Mouse (Mus musculus) splenic B cell, adult 2 months (primary cell): Measurements from ENCODE around the gene 4933402N03Rik.

Source experiments
- DNase-seq: peaks from one replicate; pipeline ENCODE4 v3.0.0-alpha.2; 2011; ENCODE audit warnings: low read depth, low spot score
- H3K27me3 ChIP-seq: 2 replicates; pipeline ENCODE4 v1.6.1; 2012; ENCODE audit warnings: mild to moderate bottlenecking, low read length, moderate library complexity, mixed read lengths; ENCODE audit not compliant: control insufficient read depth, poor library complexity, insufficient read depth, severe bottlenecking
- H3K36me3 ChIP-seq: 2 replicates; pipeline ENCODE4 v1.6.1; 2012; ENCODE audit warnings: mild to moderate bottlenecking, low read length, moderate library complexity, mixed read lengths; ENCODE audit not compliant: control insufficient read depth, poor library complexity, insufficient read depth, severe bottlenecking

4933402N03Rik gene

DNA sequence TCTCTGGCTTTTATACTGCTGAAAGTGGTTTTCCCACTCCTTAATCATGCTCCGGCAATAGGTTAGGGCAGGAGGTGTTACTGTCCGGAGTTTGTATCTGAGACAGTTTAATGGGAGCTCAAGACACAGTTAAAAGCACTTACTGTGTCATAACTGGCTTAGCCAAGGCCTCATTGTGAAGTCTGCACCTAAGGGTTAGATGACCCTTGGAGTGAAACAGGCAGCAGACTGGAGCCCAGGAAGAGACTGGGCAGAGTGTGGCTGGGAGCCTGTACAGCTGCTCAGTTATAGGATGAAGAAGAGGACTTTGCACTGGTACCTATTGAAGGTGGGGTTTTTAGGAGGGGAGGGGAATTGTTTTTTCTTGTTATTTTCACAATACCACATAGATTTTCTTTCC is at the start of gene 4933402N03Rik:
4933402N03Rik (minus strand) TSS at position 101 of the 400 bp plus-strand sequence.
- Histone ChIP-seq H3K36me3 (no peaks in the 10 kb centered on the region), H3K27me3 (no peaks in the 10 kb centered on the region)
- no peak for DNase-seq

DNA sequence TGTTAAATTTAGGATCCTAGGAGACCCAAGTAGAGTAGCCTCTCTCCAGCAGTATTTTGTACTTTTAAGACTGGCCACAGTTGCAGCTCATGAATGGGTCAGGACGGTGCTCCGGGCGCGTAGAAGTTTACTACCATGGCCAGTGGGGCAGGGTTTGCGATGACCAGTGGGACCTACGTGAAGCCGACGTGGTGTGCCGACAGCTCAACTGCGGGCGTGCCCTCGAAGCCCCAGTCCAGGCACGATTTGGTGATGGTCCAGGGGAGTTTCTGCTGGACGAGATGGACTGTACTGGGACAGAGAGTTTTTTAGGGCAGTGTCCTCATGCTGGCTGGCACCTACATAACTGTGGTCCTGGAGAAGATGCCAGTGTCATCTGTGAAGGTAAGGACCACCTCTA is 41.9 kb upstream of the 4933402N03Rik start:
- no peak for DNase-seq
- Histone ChIP-seq H3K27me3 (no peaks in the 10 kb centered on the region), H3K36me3 (no peaks in the 10 kb centered on the region)

DNA sequence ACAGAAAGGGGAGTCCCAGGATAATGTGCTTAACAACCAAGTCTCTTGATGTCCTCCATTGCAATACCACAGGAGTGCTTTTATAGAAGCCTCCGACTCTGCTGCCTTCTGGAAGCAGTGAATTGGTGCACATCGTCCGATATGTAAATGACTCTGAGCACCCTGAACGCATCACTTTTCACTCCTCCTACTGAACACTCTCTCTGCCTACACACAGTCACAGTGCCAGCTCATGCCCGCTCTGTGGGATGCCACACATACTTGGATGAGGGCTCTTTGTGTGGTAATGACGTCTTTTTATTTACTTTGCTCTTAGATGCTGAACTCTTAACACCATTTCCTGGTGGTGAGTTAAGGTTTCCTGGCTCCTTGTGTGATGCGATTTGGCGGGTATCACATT is 40.9 kb upstream of the 4933402N03Rik start:
- no peak for DNase-seq
- Histone ChIP-seq H3K36me3 (no peaks in the 10 kb centered on the region), H3K27me3 (no peaks in the 10 kb centered on the region)

GRCm38 (mm10) chr7:131184339-131184738 is 38.2 kb upstream of the 4933402N03Rik start:
- H3K36me3 ChIP-seq, result no peaks in the 10 kb centered on the region
- DNase-seq, result no peak
- no peaks in the 10 kb centered on the region for H3K27me3 ChIP-seq

DNA sequence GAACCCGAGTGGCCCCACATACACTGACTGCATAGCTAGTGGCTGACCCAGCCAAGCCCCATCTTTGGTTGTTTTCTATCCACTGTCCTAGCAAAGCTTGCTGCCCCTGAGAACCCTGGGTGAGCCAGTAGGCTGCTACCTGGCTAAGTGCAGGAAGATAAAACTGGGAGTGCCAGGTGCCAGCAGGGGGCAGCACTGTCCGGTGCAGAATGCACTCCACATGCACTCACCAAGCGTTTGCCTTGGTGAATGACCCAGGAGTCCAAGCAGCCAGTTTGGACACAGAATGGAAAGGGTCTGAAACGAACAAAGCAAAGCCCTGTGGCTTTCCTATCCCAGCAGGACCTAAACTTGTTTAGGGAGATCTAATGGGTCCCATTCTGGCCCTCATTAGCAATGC is 36.6 kb upstream of the 4933402N03Rik start:
- H3K27me3 ChIP-seq, result no peaks in the 10 kb centered on the region
- peak; percentile 11 for DNase-seq
- H3K36me3 ChIP-seq, result no peaks in the 10 kb centered on the region

DNA sequence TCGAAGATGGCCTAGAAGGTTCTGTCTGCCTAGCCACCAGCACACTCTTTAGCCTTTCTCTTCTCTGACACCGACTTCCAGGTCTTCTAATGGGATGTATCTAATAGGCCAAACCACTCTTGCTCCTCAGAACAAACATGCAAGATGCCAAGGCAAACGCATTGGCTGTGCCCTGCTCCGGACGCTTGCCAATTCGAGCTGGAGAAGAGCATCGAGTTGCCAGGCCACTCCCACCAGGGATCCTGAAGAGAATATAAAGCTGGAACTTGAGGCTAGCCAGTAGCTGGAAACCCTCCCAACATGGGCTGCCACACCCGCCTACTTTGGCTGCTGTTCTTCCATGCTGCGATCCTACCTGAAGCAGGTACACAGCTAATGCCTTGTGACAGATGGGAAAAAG is 28.0 kb upstream of the 4933402N03Rik start, which contains the start of gene 5430419D17Rik:
5430419D17Rik (plus strand) TSS at position 282 of the 400 bp plus-strand sequence.
- DNase-seq, result no peak
- H3K36me3 ChIP-seq, result no peaks in the 10 kb centered on the region
- no peaks in the 10 kb centered on the region for H3K27me3 ChIP-seq

- DNase-seq, result no peak
- H3K36me3 ChIP-seq, result no peaks in the 10 kb centered on the region
These were observed 23.0 kb upstream of the 4933402N03Rik start for GRCm38 (mm10) chr7:131169099-131169498.

DNA sequence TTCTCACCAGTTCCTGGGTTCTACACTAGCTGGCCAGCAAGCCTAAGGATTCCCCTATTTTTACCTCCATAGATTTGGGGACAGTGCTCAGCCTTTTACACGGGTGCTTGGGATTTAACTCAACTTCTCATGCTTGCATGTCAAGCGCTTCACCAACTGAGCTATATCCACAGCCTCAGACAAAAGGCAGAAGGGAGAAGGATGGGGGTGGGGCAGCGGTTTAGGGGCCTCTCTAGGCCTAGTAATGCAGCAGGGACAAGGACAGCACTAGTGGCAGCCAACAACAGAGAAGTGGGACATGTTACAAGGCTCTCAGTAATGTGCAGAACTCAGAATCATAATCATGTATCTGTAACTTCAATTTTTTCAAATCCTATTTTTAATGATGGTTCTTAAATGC is 21.7 kb upstream of the 4933402N03Rik start:
- no peak for DNase-seq
- H3K27me3 ChIP-seq, result no peaks in the 10 kb centered on the region

More at GRCm38 (mm10) chr7:131169099-131169498, 23.0 kb upstream of the 4933402N03Rik start:
- no peaks in the 10 kb centered on the region for H3K27me3 ChIP-seq

GRCm38 (mm10) chr7:131162251-131162650 is 16.1 kb upstream of the 4933402N03Rik start:
- DNase-seq, result no peak
- Histone ChIP-seq H3K36me3 (no peaks in the 10 kb centered on the region), H3K27me3 (no peaks in the 10 kb centered on the region)

More for the DNA sequence above, 21.7 kb upstream of the 4933402N03Rik start:
- H3K36me3 ChIP-seq, result no peaks in the 10 kb centered on the region

GRCm38 (mm10) chr7:131153044-131153443 is 6.9 kb upstream of the 4933402N03Rik start:
- no peak for DNase-seq
- H3K36me3 ChIP-seq, result no peaks in the 10 kb centered on the region
- H3K27me3 ChIP-seq, result no peaks in the 10 kb centered on the region; the same call in 1 of the 2 replicates

GRCm38 (mm10) chr7:131150179-131150578 is 4.1 kb upstream of the 4933402N03Rik start:
- Histone ChIP-seq H3K27me3 (no peaks in the 10 kb centered on the region; the same call in 1 of the 2 replicates), H3K36me3 (no peaks in the 10 kb centered on the region)
- no peak for DNase-seq

DNA sequence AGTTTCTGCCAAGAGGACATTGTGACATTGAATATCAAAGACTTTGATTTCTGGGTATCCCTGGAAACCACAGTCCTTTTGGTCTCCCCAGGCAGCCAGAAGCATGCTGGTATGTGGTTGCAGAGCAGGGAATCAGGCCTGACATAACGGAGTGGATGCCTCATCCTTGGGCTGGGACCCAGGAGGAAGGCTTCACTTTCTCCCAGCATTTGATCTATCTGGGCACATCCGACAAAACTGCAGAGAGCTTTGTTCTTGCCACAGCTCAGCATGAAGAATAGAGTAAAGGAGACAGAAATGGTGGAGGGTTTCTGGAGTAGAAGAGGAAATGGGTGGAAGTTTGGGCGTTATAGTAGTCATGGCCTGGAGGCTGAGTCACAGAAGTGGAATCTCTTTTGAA is 12.9 kb downstream of the 4933402N03Rik start:
- H3K36me3 ChIP-seq, result no peaks in the 10 kb centered on the region
- no peak for DNase-seq

GRCm38 (mm10) chr7:131130021-131130420 is 16.1 kb downstream of the 4933402N03Rik start:
- Histone ChIP-seq H3K36me3 (no peaks in the 10 kb centered on the region), H3K27me3 (no peaks in the 10 kb centered on the region)
- no peak for DNase-seq

More for the DNA sequence above, 12.9 kb downstream of the 4933402N03Rik start:
- no peaks in the 10 kb centered on the region for H3K27me3 ChIP-seq

DNA sequence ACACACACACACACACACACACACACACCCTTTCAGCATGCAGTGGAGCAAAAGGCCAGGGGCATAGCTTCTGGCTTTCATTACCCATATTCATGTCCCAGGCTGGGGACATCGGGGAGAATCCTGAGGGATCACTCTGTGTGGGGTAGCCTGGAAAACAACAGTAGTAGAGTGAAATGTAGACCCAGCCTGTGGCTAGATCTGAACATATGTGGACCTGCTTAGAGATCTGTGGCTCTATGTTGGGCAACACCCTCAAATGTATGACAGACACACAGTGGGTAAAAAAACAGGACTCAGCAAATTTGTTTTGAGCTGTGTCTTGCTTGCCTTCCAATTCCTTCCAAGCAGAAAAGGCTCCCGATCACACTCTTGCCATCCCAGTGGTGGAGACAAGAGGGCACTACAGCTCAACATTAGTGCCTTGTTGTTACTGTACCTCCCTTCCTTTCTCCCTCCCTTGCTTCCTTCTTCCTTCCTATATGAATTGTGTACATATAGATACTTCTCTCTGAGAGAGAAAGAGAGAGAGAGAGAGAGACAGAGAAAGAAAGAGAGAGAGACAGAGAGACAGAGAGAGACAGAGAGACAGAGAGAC is 23.8 kb downstream of the 4933402N03Rik start:
- no peaks in the 10 kb centered on the region for H3K27me3 ChIP-seq
- H3K36me3 ChIP-seq, result no peaks in the 10 kb centered on the region
- no peak for DNase-seq

DNA sequence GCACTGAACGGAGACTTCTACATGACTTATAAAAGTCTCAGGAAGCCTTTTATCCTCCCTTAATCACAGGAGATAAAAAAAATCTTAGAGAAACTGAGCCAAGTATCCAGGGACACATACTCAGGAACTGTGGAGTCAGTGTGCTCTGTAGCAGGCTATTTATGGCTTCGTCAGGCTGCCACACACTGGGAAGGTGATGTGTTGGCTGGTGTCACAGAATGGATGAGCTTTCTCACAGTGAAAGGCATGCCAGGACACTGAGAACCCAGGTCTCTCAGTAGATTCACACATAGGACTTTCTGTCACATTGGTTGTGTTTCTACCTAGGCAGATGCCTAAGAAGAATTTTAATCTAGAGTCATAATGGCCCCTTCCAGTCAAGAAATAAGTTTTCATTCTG is 31.7 kb downstream of the 4933402N03Rik start:
- H3K36me3 ChIP-seq, result no peaks in the 10 kb centered on the region

GRCm38 (mm10) chr7:131113676-131114075 is 32.4 kb downstream of the 4933402N03Rik start:
- no peak for DNase-seq
- H3K27me3 ChIP-seq, result no peaks in the 10 kb centered on the region
- H3K36me3 ChIP-seq, result no peaks in the 10 kb centered on the region

More for the DNA sequence above, 31.7 kb downstream of the 4933402N03Rik start:
- DNase-seq, result no peak
- H3K27me3 ChIP-seq, result no peaks in the 10 kb centered on the region
